Mouse (Mus musculus) forelimb bud, embryonic 11.5 days (tissue): Measurements from ENCODE around the gene Pak3.
A peak's percentile ranks its signal among the peaks of the same experiment; 100 is the strongest.

ENCODE experiments used
- DNase-seq: peaks from one replicate; pipeline ENCODE4 v3.0.0-alpha.2; 2012; ENCODE audit warnings: low read depth, low spot score

The Pak3 gene

GRCm38 (mm10) chrX:143664221-143665150 lies 146.1 kb downstream of the Pak3 start:
- peak; percentile 76 for DNase-seq

GRCm38 (mm10) chrX:143665771-143666170 lies 147.4 kb downstream of the Pak3 start:
- no peak for DNase-seq

GRCm38 (mm10) chrX:143666991-143667390 lies 148.6 kb downstream of the Pak3 start:
- no peak for DNase-seq

GRCm38 (mm10) chrX:143668242-143668641 lies 149.9 kb downstream of the Pak3 start:
- peak; percentile 57 for DNase-seq

GRCm38 (mm10) chrX:143678566-143678965 lies 160.2 kb downstream of the Pak3 start:
- DNase-seq = no peak

- DNase-seq = no peak
Observed at GRCm38 (mm10) chrX:143722250-143722649, 203.9 kb downstream of the Pak3 start.

- no peak for DNase-seq
Observed at GRCm38 (mm10) chrX:143725411-143725810, 207.0 kb downstream of the Pak3 start.

GRCm38 (mm10) chrX:143736035-143736434 lies 217.6 kb downstream of the Pak3 start:
- peak; percentile 33 for DNase-seq

- peak; percentile 43 for DNase-seq
Observed at GRCm38 (mm10) chrX:143739171-143739570, 220.8 kb downstream of the Pak3 start.

GRCm38 (mm10) chrX:143762556-143762955 lies 244.2 kb downstream of the Pak3 start:
- DNase-seq = no peak

- no peak for DNase-seq
Observed at GRCm38 (mm10) chrX:143815948-143816347, 297.6 kb downstream of the Pak3 start.

- no peak for DNase-seq
Observed at GRCm38 (mm10) chrX:143818961-143819360, 300.6 kb downstream of the Pak3 start.

GRCm38 (mm10) chrX:143826521-143826920 lies 308.1 kb downstream of the Pak3 start:
- DNase-seq = no peak

GRCm38 (mm10) chrX:143827212-143827611 lies 308.8 kb downstream of the Pak3 start, which contains the start of gene Capn6:
TSS of gene Capn6 (minus strand) at chrX:143827414.
- DNase-seq = peak; percentile 85

GRCm38 (mm10) chrX:143846637-143847036 lies 328.2 kb downstream of the Pak3 start:
- no peak for DNase-seq
